Mouse (Mus musculus) CH12.LX (cell line): ENCODE data around the gene Nt5c. TPM values are rescaled to one million over a fixed set of nuclear protein-coding genes. Genes with fewer than 3 reads are reported as not detected.
A peak's percentile ranks its signal among the peaks of the same experiment; 100 is the strongest.

Experiments
- DNase-seq: peaks from one replicate; pipeline ENCODE4 v3.0.0-alpha.2; 2013; ENCODE audit errors: extremely low read depth
- H3K27ac ChIP-seq: 2 replicates; pipeline ENCODE4 v1.5.1; 2012; ENCODE audit warnings: low read depth, mild to moderate bottlenecking, control low read depth, moderate library complexity; ENCODE audit not compliant: insufficient read depth
- H3K27me3 ChIP-seq: replicated peaks from 2 replicates; pipeline ENCODE3; 2012; ENCODE audit warnings: inconsistent platforms
- H3K36me3 ChIP-seq, 2 experiments: replicated peaks in 1 of 2; 2 replicates each; pipeline versions ENCODE3 to v1.6.1; 2012; ENCODE audit warnings: inconsistent platforms in 1 of 2, low read length in 1 of 2, mild to moderate bottlenecking in 1 of 2, mixed read lengths in 1 of 2, moderate library complexity in 1 of 2; ENCODE audit not compliant: control insufficient read depth in 1 of 2, insufficient read depth in 1 of 2
- H3K4me1 ChIP-seq, 2 experiments: 2 replicates each; pipeline ENCODE4 v1.6.1; 2012; ENCODE audit warnings: inconsistent platforms in 1 of 2, moderate library complexity in 1 of 2; ENCODE audit not compliant: insufficient read depth in 2 of 2, control insufficient read depth in 1 of 2
- H3K4me2 ChIP-seq: 2 replicates; pipeline ENCODE4 v1.6.1; 2012; ENCODE audit warnings: low read depth, mild to moderate bottlenecking, control low read depth; ENCODE audit not compliant: poor library complexity, insufficient read depth, severe bottlenecking
- H3K4me3 ChIP-seq, 3 experiments: fragments of 150-350 bp in 1 of 3; sonication (generic) in 1 of 3; replicated peaks in 1 of 3; 2 replicates each; pipeline versions ENCODE3 to v1.5.1; 2011 to 2012; ENCODE audit warnings: low read depth in 2 of 3, low read length in 2 of 3, mild to moderate bottlenecking in 2 of 3, moderate library complexity in 2 of 3, control low read depth in 1 of 3, improper control_type of control experiment in 1 of 3, inconsistent platforms in 1 of 3, mixed read lengths in 1 of 3; ENCODE audit not compliant: poor library complexity in 1 of 3
- H3K79me2 ChIP-seq: replicated peaks from 2 replicates; pipeline ENCODE4 v1.6.1; 2012; ENCODE audit warnings: mild to moderate bottlenecking, moderate library complexity; ENCODE audit not compliant: control insufficient read depth, poor library complexity, insufficient read depth, severe bottlenecking; ENCODE audit errors: extremely low read depth
- H3K9ac ChIP-seq: 2 replicates; pipeline ENCODE4 v1.6.1; 2012; ENCODE audit warnings: low read depth, mild to moderate bottlenecking, control low read depth, moderate library complexity; ENCODE audit not compliant: insufficient read depth
- H3K9me3 ChIP-seq: replicated peaks from 2 replicates; pipeline ENCODE3; 2012; ENCODE audit warnings: low read length, inconsistent platforms, mixed read lengths
- CHD2 ChIP-seq: IDR thresholded peaks from 2 replicates; pipeline ENCODE4 v1.6.1; 2011; ENCODE audit warnings: low read length, improper control_type of control experiment
- CTCF ChIP-seq, 2 experiments: IDR thresholded peaks in 1 of 2; conservative IDR thresholded peaks in 1 of 2; 2 replicates each; pipeline ENCODE4 v1.5.1; 2011 to 2012; ENCODE audit warnings: low read depth in 2 of 2, low read length in 2 of 2, improper control_type of control experiment in 1 of 2, inconsistent platforms in 1 of 2, mild to moderate bottlenecking in 1 of 2, moderate library complexity in 1 of 2
- E2F4 ChIP-seq: IDR thresholded peaks from 2 replicates; pipeline ENCODE4 v1.6.1; 2011; ENCODE audit warnings: low read depth, low read length, improper control_type of control experiment; ENCODE audit not compliant: insufficient replicate concordance
- EP300 ChIP-seq: IDR thresholded peaks from 2 replicates; pipeline ENCODE4 v1.6.1; 2011; ENCODE audit warnings: low read length, improper control_type of control experiment
- JUN ChIP-seq: IDR thresholded peaks from 2 replicates; pipeline ENCODE4 v1.6.1; 2011; ENCODE audit warnings: low read depth, mild to moderate bottlenecking, low read length, improper control_type of control experiment, moderate library complexity; ENCODE audit not compliant: insufficient read depth
- MAFK ChIP-seq: IDR thresholded peaks from 2 replicates; pipeline ENCODE4 v1.6.1; 2011; ENCODE audit warnings: low read length, improper control_type of control experiment; ENCODE audit not compliant: insufficient replicate concordance
- MEF2A ChIP-seq: IDR thresholded peaks from 2 replicates; pipeline ENCODE4 v1.6.1; 2014; ENCODE audit warnings: low read depth, mild to moderate bottlenecking, inconsistent platforms, low read length, improper control_type of control experiment, borderline replicate concordance
- NELFE ChIP-seq: IDR thresholded peaks from 2 replicates; pipeline ENCODE4 v1.6.1; 2011; ENCODE audit warnings: low read depth, low read length, improper control_type of control experiment
- NRF1 ChIP-seq: IDR thresholded peaks from 2 replicates; pipeline ENCODE4 v1.6.1; 2014; ENCODE audit warnings: low read depth, mild to moderate bottlenecking, inconsistent platforms, low read length, improper control_type of control experiment, moderate library complexity
- PAX5 ChIP-seq: IDR thresholded peaks from 2 replicates; pipeline ENCODE4 v1.6.1; 2012; ENCODE audit warnings: low read length, inconsistent platforms, mixed read lengths
- POLR2A ChIP-seq: IDR thresholded peaks from 2 replicates; pipeline ENCODE4 v1.6.1; 2011; ENCODE audit warnings: low read depth, mild to moderate bottlenecking, improper control_type of control experiment, low read length
- RCOR1 ChIP-seq: conservative IDR thresholded peaks from 2 replicates; pipeline ENCODE4 v1.6.1; 2012; ENCODE audit warnings: low read depth, mild to moderate bottlenecking, inconsistent platforms, low read length, improper control_type of control experiment
- TCF12 ChIP-seq: IDR thresholded peaks from 2 replicates; pipeline ENCODE4 v1.6.1; 2014; ENCODE audit warnings: low read depth, mild to moderate bottlenecking, inconsistent platforms, low read length, improper control_type of control experiment
- USF1 ChIP-seq: IDR thresholded peaks from 2 replicates; pipeline ENCODE4 v1.6.1; 2014; ENCODE audit warnings: low read depth, mild to moderate bottlenecking, inconsistent platforms, low read length, improper control_type of control experiment
- ZC3H11A ChIP-seq: IDR thresholded peaks from 2 replicates; pipeline ENCODE4 v1.6.1; 2012; ENCODE audit warnings: low read depth, mild to moderate bottlenecking, inconsistent platforms, low read length, improper control_type of control experiment
- ZNF384 ChIP-seq: IDR thresholded peaks from 2 replicates; pipeline ENCODE4 v1.6.1; 2012; ENCODE audit warnings: low read depth, low read length, improper control_type of control experiment, inconsistent platforms
- dilution Hi-C: fragments of 300-500 bp; cut with MboI; formaldehyde crosslinking; loops from 2 replicates; pipeline ENCODE4 v1.14.3; 2020; ENCODE audit warnings: low sequenced_read_pairs; ENCODE audit not compliant: extremely low pct_unique_long_range_greater_than_20kb, extremely low pct_ligation_motif_present
- in situ Hi-C: fragments of 300-500 bp; cut with MboI; formaldehyde crosslinking; loops from 3 replicates; pipeline ENCODE4 v1.14.3; 2019; ENCODE audit warnings: low sequenced_read_pairs, low pct_ligation_motif_present, low pct_unique_long_range_greater_than_20kb, mixed read lengths
- polyA plus RNA-seq: library from polyadenylated mRNA; unstranded; fragments of >175 nt; gene quantifications from 2 replicates; pipeline ENCODE4 v1.2.1, GENCODE M21; 2012; ENCODE audit warnings: low read depth; ENCODE audit not compliant: insufficient read length
- total RNA-seq, 2 experiments: library from RNA; depleted of rRNA; stranded (reverse); fragments of 300-350 nt in 1 of 2; fragments of >200 nt in 1 of 2; gene quantifications; 2 replicates each; pipeline ENCODE4 v1.2.3; 2012 to 2014

The Nt5c gene
- total and polyA plus RNA-seq, 3 experiments: 65.3 to 175 (median 151) TPM

DNA sequence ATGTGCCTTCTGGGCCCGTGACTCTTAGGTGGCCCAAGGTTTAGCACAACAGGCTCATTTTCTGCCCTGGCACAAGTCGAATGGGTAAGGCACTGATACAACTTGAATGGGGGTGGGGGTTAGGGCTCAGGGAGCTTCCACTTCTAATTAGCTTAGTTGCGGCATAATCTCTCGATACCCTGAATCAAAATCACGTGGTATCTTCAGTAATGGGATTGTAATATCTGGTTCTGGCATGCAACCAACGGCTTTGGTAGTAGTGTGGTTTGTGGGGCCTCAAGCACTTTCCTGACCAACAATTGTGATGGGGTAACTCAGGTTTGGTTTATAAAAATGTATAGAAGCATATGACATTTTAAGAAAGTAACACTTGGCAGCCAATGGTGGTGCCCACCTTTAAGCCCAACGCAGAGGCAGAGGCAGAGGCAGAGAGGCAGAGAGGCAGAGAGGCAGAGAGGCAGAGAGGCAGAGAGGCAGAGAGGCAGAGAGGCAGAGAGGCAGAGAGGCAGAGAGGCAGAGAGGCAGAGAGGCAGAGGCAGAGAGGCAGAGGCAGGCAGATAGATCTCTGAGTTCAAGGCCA is 39.3 kb downstream of the Nt5c start:
- Histone ChIP-seq H3K4me2 (no peak overlapping the region), H3K36me3 (no peaks in the 10 kb centered on the region), H3K4me1 (peaks cover 6 to 29% of the 10 kb centered on the region in 2 experiments)
- dilution Hi-C loops: no loop called here
- no peak for TF ChIP-seq E2F4
- TF ChIP-seq NRF1: no peak
- TF ChIP-seq ZNF384: no peak
- no peak for TF ChIP-seq MEF2A
- no peak for TF ChIP-seq EP300
- TF ChIP-seq, all 38 proteins: peak for 0
- Histone ChIP-seq H3K79me2 (no peaks in the 10 kb centered on the region), H3K9ac (no peak overlapping the region), H3K27me3 (peaks cover 40% of the 10 kb centered on the region), H3K9me3 (peaks cover 20% of the 10 kb centered on the region), H3K4me3 (no peak overlapping the region), H3K27ac (no peak overlapping the region)
- DNase-seq: no peak
- in situ Hi-C loops: no loop called here

DNA sequence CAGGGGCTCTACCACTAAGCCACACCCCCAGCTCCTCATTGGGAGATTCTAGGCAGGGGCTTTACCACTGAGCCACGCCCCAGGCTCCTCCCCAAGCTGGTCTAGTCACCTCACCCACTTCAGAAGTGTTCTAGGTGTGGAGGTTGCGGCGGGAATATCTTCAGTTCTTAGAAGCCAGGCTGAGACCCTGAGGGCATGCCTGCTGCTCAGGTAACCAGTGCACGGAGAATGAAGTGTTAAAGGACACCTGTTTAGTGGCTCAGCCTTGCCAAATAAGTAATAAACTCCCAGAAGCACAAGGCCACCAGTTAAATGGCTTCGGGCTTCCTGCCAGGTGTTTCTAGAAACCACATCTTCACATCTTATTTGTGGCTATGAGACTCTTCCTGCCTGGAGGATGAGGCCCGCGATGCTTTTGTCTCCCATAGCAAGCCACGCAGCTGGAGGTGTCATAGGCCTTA is 39.9 kb downstream of the Nt5c start:
- H3K27ac ChIP-seq: no peak overlapping the region
- H3K36me3 ChIP-seq: no peaks in the 10 kb centered on the region
- H3K4me1 ChIP-seq: peaks cover 3 to 25% of the 10 kb centered on the region in 2 experiments
- no peak overlapping the region for H3K4me3 ChIP-seq
- no peaks in the 10 kb centered on the region for H3K79me2 ChIP-seq
- peaks cover 20% of the 10 kb centered on the region for H3K9me3 ChIP-seq
- TF ChIP-seq NELFE (no peak), EP300 (no peak), TCF12 (no peak), PAX5 (no peak), CHD2 (no peak), RCOR1 (no peak), ZC3H11A (no peak), CTCF (conservative IDR thresholded peaks at IDR 0.05 in 1 of 2, IDR thresholded peaks at IDR 0.05 in 1 of 2; ENCODE audit: low read depth in 2 of 2, low read length in 2 of 2) (no peak), MAFK (no peak), MEF2A (no peak), JUN (no peak), POLR2A (no peak), USF1 (no peak)
- peak; percentile 39 for DNase-seq
- no peak overlapping the region for H3K9ac ChIP-seq
- in situ Hi-C loops: no loop called here
- H3K4me2 ChIP-seq: no peak overlapping the region
- H3K27me3 ChIP-seq: peaks cover 44% of the 10 kb centered on the region
- dilution Hi-C loops: no loop called here
